Mouse (Mus musculus): ENCODE data around the gene Suox.
A peak's percentile ranks its signal among the peaks of the same experiment; 100 is the strongest.
"Not testable (repeated sequence)": the region's sequence is repeated elsewhere in the genome, so short reads cannot be mapped to it uniquely, and the experiment has no call there.

Gene Suox

GRCm38 (mm10) chr10:128626311-128627310 lies 47.3 kb downstream of the Suox start, which contains the start of gene Rps26:
Rps26 (minus strand) TSS chr10:128626747.
- DNase-seq: peak; percentile 81 to 85

GRCm38 (mm10) chr10:128625287-128625894 lies 48.5 kb downstream of the Suox start:
- DNase-seq: no peak

GRCm38 (mm10) chr10:128623106-128623613 lies 50.7 kb downstream of the Suox start:
- DNase-seq: not testable (repeated sequence)

- no peak for DNase-seq
Observed at GRCm38 (mm10) chr10:128622702-128623101, 51.2 kb downstream of the Suox start.

- no peak for DNase-seq
Observed at GRCm38 (mm10) chr10:128621986-128622520, 51.8 kb downstream of the Suox start.

GRCm38 (mm10) chr10:128620241-128620640 lies 53.6 kb downstream of the Suox start:
- no peak for DNase-seq
